ENCODE assay signal across 8 mouse cellular contexts in genomic region chr17:85799865-85800356, GRCm38 (mm10).
DNase-seq lines count a peak whose midpoint lies in the region; ATAC-seq and TF ChIP-seq lines count a peak whose summit lies in the region.

No protein-coding gene starts in this region.

- peaks cover 81% of the 10 kb centered on the region for H3K27me3 ChIP-seq in forebrain, embryonic 12.5 days
- H3K27me3 ChIP-seq in midbrain, postnatal 0 days (ENCODE audit: insufficient read depth, low read length), result peaks cover 47% of the 10 kb centered on the region

- in situ Hi-C loops in ES-E14 (cut with MboI; ENCODE audit: low sequenced_read_pairs in 2 of 2, unreplicated experiment in 2 of 2), result no loop called here

- H3K9ac ChIP-seq in ES-E14 (ENCODE audit: insufficient read depth, low read depth, low read length, poor library complexity, severe bottlenecking), result peak overlapping the region; percentile 15; the same call in 1 of the 2 replicates
- peak overlapping the region; percentile 38 for H3K9ac ChIP-seq in forebrain, embryonic 12.5 days
- no peak overlapping the region for H3K9ac ChIP-seq in midbrain, postnatal 0 days (replicated peaks; ENCODE audit: low read length, poor library complexity, severe bottlenecking)

- no peak for TF ChIP-seq CTCF in gastrocnemius, adult 2 months (IDR thresholded peaks at IDR 0.05)
- no peak for TF ChIP-seq CTCF in midbrain, postnatal 0 days (IDR thresholded peaks at IDR 0.05)

- peak overlapping the region; percentile 72 for H3K4me2 ChIP-seq in forebrain, embryonic 12.5 days
- H3K4me2 ChIP-seq in midbrain, postnatal 0 days (ENCODE audit: low read depth, low read length, poor library complexity, severe bottlenecking), result peak overlapping the region; percentile 65

- ATAC-seq in forebrain, embryonic 12.5 days (ENCODE audit: low FRiP score), result peak; percentile 53
- ATAC-seq in midbrain, postnatal 0 days (ENCODE audit: low FRiP score), result no peak
- ATAC-seq in activated CD4-positive, CD25-positive, alpha-beta regulatory T cell, adult 4 months, result no peak

- peaks cover 0 to 7% of the 10 kb centered on the region in 2 experiments; a peak in 3 of 4 replicates for H3K4me1 ChIP-seq in ES-E14 (ENCODE audit: control insufficient read depth in 2 of 2, insufficient read depth in 2 of 2, low read length in 2 of 2, poor library complexity in 1 of 2)
- peaks cover 21% of the 10 kb centered on the region for H3K4me1 ChIP-seq in forebrain, embryonic 12.5 days
- H3K4me1 ChIP-seq in midbrain, postnatal 0 days (ENCODE audit: insufficient read depth, low read length), result peaks cover 7% of the 10 kb centered on the region; the same call in 1 of the 2 replicates

- no peak for DNase-seq in gastrocnemius, adult 2 months
- DNase-seq in gastrocnemius, adult 8-10 months (ENCODE audit: low spot score in 2 of 2), result no peak
- peak; percentile 16 for DNase-seq in ES-E14 (ENCODE audit: low read depth, low spot score)
- DNase-seq in kidney, postnatal 36 days, result peak; percentile 3 to 18
- DNase-seq in midbrain, postnatal 0 days (ENCODE audit: low spot score), result no peak
- DNase-seq in left cerebral cortex, adult 8-10 months (ENCODE audit: low spot score in 2 of 2), result no peak

- intact Hi-C loops in gastrocnemius, adult 2 months (cut with DNase I), result loop anchor here (2.0 kb wide), 1 partner anchor 117 kb away; no protein-coding TSS in a partner anchor

- no peaks in the 10 kb centered on the region for H3K9me3 ChIP-seq in ES-E14 (ENCODE audit: control insufficient read depth, insufficient read depth, low read depth, low read length)
- no peaks in the 10 kb centered on the region for H3K9me3 ChIP-seq in forebrain, embryonic 12.5 days
- no peaks in the 10 kb centered on the region for H3K9me3 ChIP-seq in midbrain, postnatal 0 days (ENCODE audit: low read length)

- H3K27ac ChIP-seq in gastrocnemius, adult 2 months, result peak overlapping the region; percentile 86
- H3K27ac ChIP-seq in ES-E14 (ENCODE audit: insufficient read depth, low read depth, low read length, poor library complexity, severe bottlenecking), result no peak overlapping the region
- peak overlapping the region; percentile 75 for H3K27ac ChIP-seq in forebrain, embryonic 12.5 days
- no peak overlapping the region for H3K27ac ChIP-seq in midbrain, postnatal 0 days (ENCODE audit: low read depth, low read length)

- H3K36me3 ChIP-seq in ES-E14 (ENCODE audit: control insufficient read depth, insufficient read depth, low read length, poor library complexity, severe bottlenecking), result no peaks in the 10 kb centered on the region
- no peaks in the 10 kb centered on the region for H3K36me3 ChIP-seq in forebrain, embryonic 12.5 days (replicated peaks)
- H3K36me3 ChIP-seq in midbrain, postnatal 0 days (ENCODE audit: insufficient read depth, low read length), result no peaks in the 10 kb centered on the region

- H3K4me3 ChIP-seq in gastrocnemius, adult 2 months, result peak overlapping the region; percentile 78
- H3K4me3 ChIP-seq in ES-E14 (ENCODE audit: insufficient read depth in 1 of 2, low read depth in 1 of 2, low read length in 2 of 2, poor library complexity in 1 of 2, severe bottlenecking in 1 of 2), result peak overlapping the region; percentile 55 to 60
- peak overlapping the region; percentile 43 for H3K4me3 ChIP-seq in forebrain, embryonic 12.5 days (replicated peaks)
- H3K4me3 ChIP-seq in midbrain, postnatal 0 days (ENCODE audit: low read depth, low read length), result peak overlapping the region; percentile 36

- WGBS in forebrain, embryonic 12.5 days, result under 1% methylated on average over 32 of the region's 34 CpGs
- WGBS in midbrain, postnatal 0 days, result under 1% methylated on average over 33 of the region's 34 CpGs

TF ChIP-seq in ES-E14, 5 proteins besides CTCF, POLR2A, EP300 and RAD21:
- TF ChIP-seq HCFC1 (IDR thresholded peaks at IDR 0.05; ENCODE audit: borderline replicate concordance, insufficient read depth, low read length) (no peak), CHD2 (IDR thresholded peaks at IDR 0.05; ENCODE audit: low read depth, low read length) (no peak), ZNF384 (IDR thresholded peaks at IDR 0.05; ENCODE audit: low read depth, low read length) (no peak), MAFK (IDR thresholded peaks at IDR 0.05; ENCODE audit: insufficient read depth, low read depth, low read length) (no peak), ZC3H11A (IDR thresholded peaks at IDR 0.05; ENCODE audit: borderline replicate concordance, low read depth, low read length) (no peak)
TF ChIP-seq in ES-E14: peak in this region for 0.

Comparison
In these comparisons a context has a peak if more than half of its experiments do, and no peak if none do; other contexts are left out.
1. DNase-seq: peak in ES-E14 (single experiment) and kidney, postnatal 36 days (2 of 2); none in gastrocnemius, adult 2 months (single experiment), gastrocnemius, adult 8-10 months (0 of 2), midbrain, postnatal 0 days (single experiment) and left cerebral cortex, adult 8-10 months (0 of 2).
2. H3K27ac ChIP-seq: peak in gastrocnemius, adult 2 months (single experiment) and forebrain, embryonic 12.5 days (single experiment); none in ES-E14 (single experiment) and midbrain, postnatal 0 days (single experiment).
3. Peak in every context shown above with its lines, with median percentiles within 50 percentile points of each other: H3K4me3 ChIP-seq.